Mouse (Mus musculus) liver, embryonic 14.5 days (tissue): ENCODE measurements at regions not wholly inside any gene's neighbourhood (a gene's known extent, or its start where the extent isn't known, plus 50 kb on each side); places are given as distances from the start of the nearest gene placed in this dataset.

Experiments
- CTCF ChIP-seq: IDR thresholded peaks from 2 replicates; pipeline ENCODE4 v1.5.1; 2016; ENCODE audit warnings: antibody characterized with exemption, low read depth, control low read depth
- EP300 ChIP-seq: IDR thresholded peaks from 2 replicates; pipeline ENCODE4 v1.6.1; 2016; ENCODE audit warnings: antibody characterized with exemption, low read depth

- no peak for TF ChIP-seq CTCF
- no peak for TF ChIP-seq EP300
Measured at GRCm38 (mm10) chr8:109027923-109028322, 465.9 kb upstream of the Pmfbp1 start.
